Mouse (Mus musculus): Measurements from ENCODE around the gene Mapk10. TPM values are rescaled to one million over a fixed set of nuclear protein-coding genes. Genes with fewer than 3 reads are reported as not detected.

Gene Mapk10
- total and polyA plus RNA-seq, 2 experiments from 2014 or later = 3.9 to 7.0 TPM

- H3K9ac ChIP-seq (replicated peaks; ENCODE audit: low read depth, low read length) = no peak overlapping the region
- H3K27ac ChIP-seq (ENCODE audit: low read depth) = no peak overlapping the region
- no peaks in the 10 kb centered on the region for H3K9me3 ChIP-seq (replicated peaks; ENCODE audit: control insufficient read depth, low read length)
- no peaks in the 10 kb centered on the region for H3K27me3 ChIP-seq (ENCODE audit: control insufficient read depth, insufficient read depth, low read length)
- H3K36me3 ChIP-seq (replicated peaks; ENCODE audit: control insufficient read depth, insufficient read depth, low read length) = no peaks in the 10 kb centered on the region
- no peak overlapping the region for H3K4me2 ChIP-seq (ENCODE audit: low read depth, low read length)
- TF ChIP-seq EP300 (IDR thresholded peaks at IDR 0.05; ENCODE audit: low read depth) (no peak), CTCF (IDR thresholded peaks at IDR 0.05; ENCODE audit: low read depth) (no peak)
- ATAC-seq (ENCODE audit: insufficient read depth, low read depth) = no peak
- no peak for DNase-seq (ENCODE audit: low spot score)
- no peaks in the 10 kb centered on the region for H3K4me1 ChIP-seq (ENCODE audit: control insufficient read depth, insufficient read depth)
- H3K4me3 ChIP-seq (ENCODE audit: low read depth, low read length) = no peak overlapping the region
- WGBS = 76% methylated on average over 10 of the region's 10 CpGs
Measured at GRCm38 (mm10) chr5:103208021-103208511, 3.1 kb downstream of the Mapk10 start.

GRCm38 (mm10) chr5:103197796-103198325, 13.3 kb downstream of the Mapk10 start:
- Histone ChIP-seq H3K9me3 (replicated peaks; ENCODE audit: control insufficient read depth, low read length) (no peaks in the 10 kb centered on the region), H3K36me3 (replicated peaks; ENCODE audit: control insufficient read depth, insufficient read depth, low read length) (no peaks in the 10 kb centered on the region), H3K4me2 (ENCODE audit: low read depth, low read length) (no peak overlapping the region), H3K4me3 (ENCODE audit: low read depth, low read length) (no peak overlapping the region), H3K4me1 (ENCODE audit: control insufficient read depth, insufficient read depth) (no peaks in the 10 kb centered on the region), H3K27me3 (ENCODE audit: control insufficient read depth, insufficient read depth, low read length) (no peaks in the 10 kb centered on the region), H3K27ac (ENCODE audit: low read depth) (no peak overlapping the region), H3K9ac (replicated peaks; ENCODE audit: low read depth, low read length) (no peak overlapping the region)
- no peak for ATAC-seq (ENCODE audit: insufficient read depth, low read depth)
- WGBS = 62% methylated on average over 2 of the region's 2 CpGs
- DNase-seq (ENCODE audit: low spot score) = no peak
- TF ChIP-seq EP300 (IDR thresholded peaks at IDR 0.05; ENCODE audit: low read depth) = no peak
- no peak for TF ChIP-seq CTCF (IDR thresholded peaks at IDR 0.05; ENCODE audit: low read depth)

- Histone ChIP-seq H3K9ac (replicated peaks; ENCODE audit: low read depth, low read length) (no peak overlapping the region), H3K4me2 (ENCODE audit: low read depth, low read length) (no peak overlapping the region), H3K27me3 (ENCODE audit: control insufficient read depth, insufficient read depth, low read length) (no peaks in the 10 kb centered on the region), H3K36me3 (replicated peaks; ENCODE audit: control insufficient read depth, insufficient read depth, low read length) (no peaks in the 10 kb centered on the region), H3K27ac (ENCODE audit: low read depth) (no peak overlapping the region), H3K4me3 (ENCODE audit: low read depth, low read length) (no peak overlapping the region), H3K4me1 (ENCODE audit: control insufficient read depth, insufficient read depth) (no peaks in the 10 kb centered on the region), H3K9me3 (replicated peaks; ENCODE audit: control insufficient read depth, low read length) (no peaks in the 10 kb centered on the region)
- DNase-seq (ENCODE audit: low spot score) (no peak), ATAC-seq (ENCODE audit: insufficient read depth, low read depth) (no peak)
- TF ChIP-seq EP300 (IDR thresholded peaks at IDR 0.05; ENCODE audit: low read depth) (no peak), CTCF (IDR thresholded peaks at IDR 0.05; ENCODE audit: low read depth) (no peak)
- 50% methylated on average over 6 of the region's 6 CpGs for WGBS
Measured at GRCm38 (mm10) chr5:103194549-103194948, 16.6 kb downstream of the Mapk10 start.

GRCm38 (mm10) chr5:103193700-103194099, 17.4 kb downstream of the Mapk10 start:
- Histone ChIP-seq H3K4me1 (ENCODE audit: control insufficient read depth, insufficient read depth) (no peaks in the 10 kb centered on the region), H3K9ac (replicated peaks; ENCODE audit: low read depth, low read length) (no peak overlapping the region), H3K4me2 (ENCODE audit: low read depth, low read length) (no peak overlapping the region), H3K36me3 (replicated peaks; ENCODE audit: control insufficient read depth, insufficient read depth, low read length) (no peaks in the 10 kb centered on the region), H3K9me3 (replicated peaks; ENCODE audit: control insufficient read depth, low read length) (no peaks in the 10 kb centered on the region), H3K27me3 (ENCODE audit: control insufficient read depth, insufficient read depth, low read length) (no peaks in the 10 kb centered on the region), H3K4me3 (ENCODE audit: low read depth, low read length) (no peak overlapping the region), H3K27ac (ENCODE audit: low read depth) (no peak overlapping the region)
- TF ChIP-seq CTCF (IDR thresholded peaks at IDR 0.05; ENCODE audit: low read depth) (no peak), EP300 (IDR thresholded peaks at IDR 0.05; ENCODE audit: low read depth) (no peak)
- no peak for ATAC-seq (ENCODE audit: insufficient read depth, low read depth)
- WGBS = 72% methylated on average over 3 of the region's 3 CpGs
- DNase-seq (ENCODE audit: low spot score) = no peak

- DNase-seq (ENCODE audit: low spot score) (no peak), ATAC-seq (ENCODE audit: insufficient read depth, low read depth) (no peak)
- no peak for TF ChIP-seq EP300 (IDR thresholded peaks at IDR 0.05; ENCODE audit: low read depth)
- TF ChIP-seq CTCF (IDR thresholded peaks at IDR 0.05; ENCODE audit: low read depth) = no peak
- no peaks in the 10 kb centered on the region for H3K27me3 ChIP-seq (ENCODE audit: control insufficient read depth, insufficient read depth, low read length)
- H3K9me3 ChIP-seq (replicated peaks; ENCODE audit: control insufficient read depth, low read length) = no peaks in the 10 kb centered on the region
- no peak overlapping the region for H3K9ac ChIP-seq (replicated peaks; ENCODE audit: low read depth, low read length)
- H3K4me1 ChIP-seq (ENCODE audit: control insufficient read depth, insufficient read depth) = no peaks in the 10 kb centered on the region
- WGBS = 42% methylated on average over 4 of the region's 4 CpGs
- no peak overlapping the region for H3K4me2 ChIP-seq (ENCODE audit: low read depth, low read length)
- H3K27ac ChIP-seq (ENCODE audit: low read depth) = no peak overlapping the region
- H3K36me3 ChIP-seq (replicated peaks; ENCODE audit: control insufficient read depth, insufficient read depth, low read length) = no peaks in the 10 kb centered on the region
- H3K4me3 ChIP-seq (ENCODE audit: low read depth, low read length) = no peak overlapping the region
Measured at GRCm38 (mm10) chr5:103191577-103191976, 19.6 kb downstream of the Mapk10 start.

GRCm38 (mm10) chr5:103184256-103184655, 26.9 kb downstream of the Mapk10 start:
- no peak for ATAC-seq (ENCODE audit: insufficient read depth, low read depth)

More at GRCm38 (mm10) chr5:103184256-103184655, 26.9 kb downstream of the Mapk10 start:
- no peaks in the 10 kb centered on the region for H3K27me3 ChIP-seq (ENCODE audit: control insufficient read depth, insufficient read depth, low read length)
- WGBS = 73% methylated on average over 1 of the region's 1 CpGs
- no peak overlapping the region for H3K4me3 ChIP-seq (ENCODE audit: low read depth, low read length)
- no peaks in the 10 kb centered on the region for H3K36me3 ChIP-seq (replicated peaks; ENCODE audit: control insufficient read depth, insufficient read depth, low read length)
- H3K4me1 ChIP-seq (ENCODE audit: control insufficient read depth, insufficient read depth) = no peaks in the 10 kb centered on the region
- no peak overlapping the region for H3K9ac ChIP-seq (replicated peaks; ENCODE audit: low read depth, low read length)
- no peak overlapping the region for H3K27ac ChIP-seq (ENCODE audit: low read depth)
- H3K4me2 ChIP-seq (ENCODE audit: low read depth, low read length) = no peak overlapping the region
- no peaks in the 10 kb centered on the region; the same call in 1 of the 2 replicates for H3K9me3 ChIP-seq (replicated peaks; ENCODE audit: control insufficient read depth, low read length)
- TF ChIP-seq EP300 (IDR thresholded peaks at IDR 0.05; ENCODE audit: low read depth) (no peak), CTCF (IDR thresholded peaks at IDR 0.05; ENCODE audit: low read depth) (no peak)
- no peak for DNase-seq (ENCODE audit: low spot score)

Measured in heart, postnatal 0 days (tissue).